Mouse (Mus musculus) liver, adult 2 months (tissue): ENCODE results near the gene Gls.

ENCODE experiments used
- CTCF ChIP-seq: fragments of 200-500 bp; IDR thresholded peaks from 2 replicates; pipeline ENCODE4 v1.5.1; 2011; ENCODE audit warnings: low read depth, low read length, control low read depth
- POLR2A ChIP-seq: fragments of 200-500 bp; IDR thresholded peaks from 2 replicates; pipeline ENCODE4 v1.6.1; 2011; ENCODE audit warnings: low read length, control low read depth; ENCODE audit not compliant: insufficient read depth; ENCODE audit errors: extremely low read depth

DNA sequence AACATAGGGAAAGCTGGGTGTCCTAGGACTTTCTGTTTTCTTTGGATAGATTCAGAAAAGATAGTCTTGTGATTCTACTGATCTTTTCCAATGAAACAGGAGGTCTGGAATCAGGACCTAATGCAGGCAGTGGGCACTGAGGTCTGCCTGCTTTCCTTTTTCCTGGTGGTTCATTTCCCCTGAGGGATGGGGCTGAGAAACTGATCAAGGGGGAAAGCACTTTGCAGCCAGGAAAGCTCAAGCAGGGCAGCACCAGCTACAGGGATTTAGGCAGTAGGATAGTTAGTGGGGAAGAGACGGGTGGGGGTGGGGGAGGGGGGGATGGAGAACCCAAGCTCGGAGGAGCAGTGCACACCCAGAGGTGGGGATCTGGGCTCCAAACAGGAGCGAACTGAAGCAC lies 80.1 kb downstream of the Gls start:
- TF ChIP-seq CTCF = no peak
- TF ChIP-seq POLR2A = no peak
